Mouse (Mus musculus): ENCODE data around the gene Abcc1.

The Abcc1 gene

GRCm38 (mm10) chr16:14376352-14376751 is 15.0 kb downstream of the Abcc1 start:
- no peak for DNase-seq (ENCODE audit: low read depth)

- DNase-seq (ENCODE audit: low read depth) = peak; percentile 35
Measured at GRCm38 (mm10) chr16:14377321-14377720, 16.0 kb downstream of the Abcc1 start.

DNA sequence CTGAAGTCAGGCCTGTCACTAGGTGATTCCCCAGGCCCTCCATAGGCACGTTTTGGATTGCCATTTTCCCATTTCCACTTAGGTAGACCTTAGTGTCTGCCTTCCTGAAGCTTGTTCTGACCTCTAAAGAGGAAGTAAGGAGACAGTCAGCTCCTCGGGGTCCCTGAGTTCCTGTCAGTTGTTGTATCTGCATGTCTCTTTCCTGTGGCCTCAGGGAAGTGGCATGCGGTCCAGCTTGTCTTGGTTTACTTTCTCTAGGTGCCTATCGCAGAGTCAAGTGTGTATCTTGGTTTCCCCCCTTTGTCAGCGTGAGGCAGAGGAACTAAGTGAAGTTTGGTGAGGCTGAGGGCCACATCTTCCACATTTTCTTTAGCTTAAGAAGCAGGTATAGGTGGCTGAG is 17.3 kb downstream of the Abcc1 start:
- DNase-seq (ENCODE audit: low read depth) = no peak

GRCm38 (mm10) chr16:14379888-14380287 is 18.5 kb downstream of the Abcc1 start:
- no peak for DNase-seq (ENCODE audit: low read depth)

GRCm38 (mm10) chr16:14381061-14381665 is 19.8 kb downstream of the Abcc1 start:
- no peak for DNase-seq (ENCODE audit: low read depth)

GRCm38 (mm10) chr16:14399303-14399702 is 37.9 kb downstream of the Abcc1 start:
- DNase-seq (ENCODE audit: low read depth) = no peak

DNA sequence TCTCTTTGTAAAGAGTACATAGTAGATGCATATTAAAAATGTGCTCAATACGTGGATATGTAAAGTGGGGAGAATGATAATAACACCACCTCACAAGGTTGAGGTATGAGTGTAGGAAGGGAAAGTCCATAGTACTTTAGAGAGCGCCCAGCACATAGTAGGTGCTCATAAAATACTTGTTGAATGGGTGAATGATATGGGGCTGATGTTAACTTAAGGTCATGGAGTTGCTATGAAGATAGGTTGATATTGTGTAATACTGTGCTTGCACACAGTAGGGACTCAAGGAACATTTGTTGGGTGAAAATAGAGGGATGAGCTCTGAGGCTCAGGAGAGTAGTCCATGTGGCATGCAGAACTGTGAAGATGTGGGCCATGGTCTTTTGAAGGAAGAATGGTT is 42.1 kb downstream of the Abcc1 start:
- no peak for DNase-seq (ENCODE audit: low read depth)

GRCm38 (mm10) chr16:14405636-14406035 is 44.3 kb downstream of the Abcc1 start:
- DNase-seq (ENCODE audit: low read depth) = no peak

GRCm38 (mm10) chr16:14409124-14409523 is 47.8 kb downstream of the Abcc1 start:
- DNase-seq (ENCODE audit: low read depth) = no peak

DNA sequence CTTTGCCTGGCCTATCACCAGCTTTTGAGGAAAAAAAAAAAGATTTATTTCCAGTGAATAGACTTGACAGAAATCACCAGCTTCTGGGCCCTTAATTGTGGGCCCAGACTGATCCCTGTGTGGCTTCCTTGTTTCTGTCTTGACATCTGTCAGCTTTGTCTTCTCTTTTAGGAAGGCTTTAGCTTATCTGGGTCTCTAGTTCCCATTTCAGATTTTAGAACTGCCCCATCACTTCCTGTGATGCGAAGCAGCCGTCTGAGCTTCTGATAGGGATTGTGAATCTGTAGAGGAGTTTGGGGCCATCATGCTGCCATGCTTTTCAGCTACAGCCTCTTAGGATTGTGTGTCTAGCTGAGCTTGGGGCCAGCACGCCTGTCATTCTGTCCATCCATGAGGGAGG is 48.4 kb downstream of the Abcc1 start:
- no peak for DNase-seq (ENCODE audit: low read depth)

GRCm38 (mm10) chr16:14410611-14411010 is 49.3 kb downstream of the Abcc1 start:
- DNase-seq (ENCODE audit: low read depth) = no peak

DNA sequence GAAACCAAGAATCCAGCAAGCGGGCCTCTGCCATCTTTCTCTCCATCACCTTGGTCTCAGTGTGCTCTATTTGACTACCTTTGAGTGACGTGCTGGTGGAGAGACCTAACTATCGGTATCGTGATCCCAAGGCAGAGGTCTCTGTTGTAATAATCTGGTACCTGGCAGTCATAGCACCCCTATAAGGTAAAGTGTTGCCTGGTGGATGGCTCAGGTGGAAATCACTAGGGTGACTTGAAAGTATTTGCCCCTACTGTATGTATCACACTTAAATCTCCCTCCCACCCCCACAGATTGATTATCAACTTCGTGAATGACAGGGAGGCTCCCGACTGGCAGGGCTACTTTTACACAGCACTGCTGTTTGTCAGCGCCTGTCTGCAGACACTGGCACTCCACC is 49.8 kb downstream of the Abcc1 start:
- DNase-seq (ENCODE audit: low read depth) = no peak

DNA sequence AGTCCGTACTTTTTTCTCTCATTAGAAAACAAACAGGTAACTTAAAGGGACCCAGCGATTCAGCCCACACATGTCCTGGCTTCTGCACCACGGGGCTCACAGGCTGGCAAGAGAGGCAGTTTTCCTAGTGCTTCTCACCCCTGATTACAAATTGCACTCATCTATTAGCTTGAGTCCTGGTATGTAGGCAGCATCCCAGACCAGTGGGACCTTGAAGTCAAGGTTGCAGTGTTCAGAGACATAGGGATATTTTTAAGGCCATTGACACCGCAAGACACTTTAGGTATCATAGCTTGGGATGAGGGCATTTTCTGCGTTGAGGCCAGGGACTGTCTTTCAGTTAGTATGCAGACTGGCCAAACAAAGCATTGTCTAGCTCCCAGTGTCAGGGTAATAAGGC is 51.2 kb downstream of the Abcc1 start:
- DNase-seq (ENCODE audit: low read depth) = no peak

- no peak for DNase-seq (ENCODE audit: low read depth)
Measured at GRCm38 (mm10) chr16:14415206-14415605, 53.8 kb downstream of the Abcc1 start.

DNA sequence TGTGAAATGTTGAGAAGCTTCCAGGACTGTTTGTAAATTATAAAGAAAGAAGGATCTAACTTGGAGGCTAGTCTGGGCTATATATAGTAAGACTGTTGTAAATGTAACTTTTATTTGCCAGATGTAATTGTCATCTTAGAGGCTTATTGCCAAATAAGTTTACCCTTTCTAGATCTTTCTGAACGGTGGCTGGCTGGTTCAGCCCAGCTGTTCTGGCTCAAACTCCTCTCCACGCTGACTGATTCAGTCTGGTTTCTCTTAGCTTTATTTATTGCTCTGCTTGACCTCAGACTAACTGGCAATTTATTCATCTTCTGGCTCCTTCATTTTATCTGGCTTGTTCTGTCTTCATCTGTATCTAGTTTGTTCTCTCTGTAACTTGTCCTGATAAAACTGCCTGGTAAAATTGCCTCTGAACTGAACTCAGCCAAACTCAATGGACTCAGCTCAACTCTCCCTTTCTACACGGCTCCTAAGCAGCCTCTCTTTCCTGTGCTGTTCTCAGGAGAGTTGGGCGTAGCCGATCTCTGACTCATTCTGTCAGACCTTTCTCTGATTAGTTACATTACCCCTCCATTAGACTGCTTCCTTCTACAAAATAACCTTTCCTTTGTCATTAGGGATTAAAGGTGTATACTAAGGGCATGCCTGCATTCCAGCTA is 55.7 kb downstream of the Abcc1 start:
- DNase-seq (ENCODE audit: low read depth) = peak; percentile 50

GRCm38 (mm10) chr16:14420496-14421132 is 59.3 kb downstream of the Abcc1 start:
- DNase-seq (ENCODE audit: low read depth) = no peak

- DNase-seq (ENCODE audit: low read depth) = no peak
Measured at GRCm38 (mm10) chr16:14422081-14422480, 60.7 kb downstream of the Abcc1 start.

GRCm38 (mm10) chr16:14429371-14429770 is 68.0 kb downstream of the Abcc1 start:
- no peak for DNase-seq (ENCODE audit: low read depth)

GRCm38 (mm10) chr16:14432996-14433395 is 71.6 kb downstream of the Abcc1 start:
- no peak for DNase-seq (ENCODE audit: low read depth)

- DNase-seq (ENCODE audit: low read depth) = no peak
Measured at GRCm38 (mm10) chr16:14435526-14435925, 74.2 kb downstream of the Abcc1 start.

GRCm38 (mm10) chr16:14437446-14437982 is 76.2 kb downstream of the Abcc1 start:
- no peak for DNase-seq (ENCODE audit: low read depth)

DNA sequence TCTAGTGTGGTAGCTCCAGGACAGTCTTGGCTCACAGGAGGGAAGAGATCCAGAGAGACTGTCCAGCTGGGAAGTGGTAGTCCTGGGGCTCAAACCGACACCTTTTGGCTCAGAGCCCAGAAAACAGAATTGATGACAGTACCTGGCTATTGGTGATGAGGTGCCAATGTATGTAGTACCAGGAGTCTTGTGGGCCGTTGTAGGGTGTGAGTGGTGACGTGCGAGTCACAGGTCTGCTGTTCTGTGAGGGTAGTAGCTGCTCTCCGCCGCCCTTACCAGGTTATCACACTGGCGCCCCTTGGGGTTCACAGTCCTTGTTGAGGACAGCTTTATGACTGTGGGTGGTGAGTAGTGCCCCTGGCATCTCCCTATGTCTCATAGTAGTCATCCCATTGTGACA is 77.2 kb downstream of the Abcc1 start:
- DNase-seq (ENCODE audit: low read depth) = no peak

- no peak for DNase-seq (ENCODE audit: low read depth)
Measured at GRCm38 (mm10) chr16:14439081-14439480, 77.7 kb downstream of the Abcc1 start.

Measured in NIH3T3 (cell line).